Mouse (Mus musculus): ENCODE results near the gene Fbp1.
A peak's percentile ranks its signal among the peaks of the same experiment; 100 is the strongest.
"Not testable (repeated sequence)": the region's sequence is repeated elsewhere in the genome, so short reads cannot be mapped to it uniquely, and the experiment has no call there.

Gene Fbp1

DNA sequence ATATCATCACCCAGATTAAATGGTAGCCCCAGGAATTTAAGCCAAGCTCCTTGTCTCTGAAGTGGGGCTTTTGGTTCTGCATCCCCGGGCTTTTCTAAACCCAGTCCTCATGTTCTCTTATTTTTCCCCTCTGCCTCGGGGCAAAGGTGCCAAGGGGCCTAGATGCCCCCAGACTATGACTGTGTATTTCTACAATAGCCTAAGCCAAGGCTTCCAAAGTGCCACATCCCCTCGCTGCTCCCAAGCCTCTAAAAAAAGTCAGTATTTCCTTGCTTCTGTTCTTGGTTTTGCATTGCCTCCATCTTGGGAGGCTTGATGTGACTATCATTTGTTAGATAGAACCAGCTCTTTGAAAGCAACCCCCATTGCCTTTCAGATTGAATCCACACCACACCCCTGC, 3.5 kb downstream of the Fbp1 start:
- DNase-seq (ENCODE audit: low spot score in 2 of 2): no peak

DNA sequence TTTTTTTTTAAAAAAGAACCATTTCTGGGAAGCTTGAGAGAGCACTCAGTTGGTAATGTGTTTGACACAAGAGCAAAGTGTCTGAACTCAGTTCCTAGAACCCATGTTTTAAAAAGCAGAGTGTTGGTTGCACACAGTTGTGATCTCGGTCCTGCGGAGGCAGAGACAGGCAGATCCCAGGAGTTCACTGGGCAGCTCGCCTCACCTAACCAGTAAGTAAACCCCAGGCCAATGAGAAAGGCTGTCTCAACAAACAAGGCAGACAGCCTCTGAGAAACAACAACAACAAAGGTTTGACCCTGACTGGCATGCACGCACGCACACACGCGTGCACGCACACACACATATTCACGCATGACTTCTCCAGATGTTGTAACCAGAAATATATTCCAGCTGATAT, 4.2 kb downstream of the Fbp1 start:
- no peak for DNase-seq (ENCODE audit: low spot score in 2 of 2)

DNA sequence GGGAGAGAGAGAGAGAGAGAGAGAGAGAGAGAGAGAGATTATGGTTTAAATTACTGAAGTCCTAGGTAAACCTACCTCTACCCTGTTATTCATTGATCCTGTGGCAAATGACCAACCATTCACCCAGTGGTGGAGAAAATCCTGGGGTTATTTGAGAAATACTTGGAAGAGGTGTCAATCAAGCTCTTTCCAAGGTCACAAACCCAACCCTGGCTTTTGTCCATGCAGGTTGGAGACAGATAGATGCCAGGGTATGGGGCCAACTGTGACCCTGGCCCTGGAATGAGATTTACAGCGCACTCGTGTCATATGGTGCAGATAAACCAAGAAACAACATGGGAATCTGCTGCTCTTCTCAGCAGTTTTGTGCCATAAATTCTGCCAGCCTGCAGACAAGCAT, 4.6 kb downstream of the Fbp1 start:
- no peak for DNase-seq (ENCODE audit: low spot score in 2 of 2)

DNA sequence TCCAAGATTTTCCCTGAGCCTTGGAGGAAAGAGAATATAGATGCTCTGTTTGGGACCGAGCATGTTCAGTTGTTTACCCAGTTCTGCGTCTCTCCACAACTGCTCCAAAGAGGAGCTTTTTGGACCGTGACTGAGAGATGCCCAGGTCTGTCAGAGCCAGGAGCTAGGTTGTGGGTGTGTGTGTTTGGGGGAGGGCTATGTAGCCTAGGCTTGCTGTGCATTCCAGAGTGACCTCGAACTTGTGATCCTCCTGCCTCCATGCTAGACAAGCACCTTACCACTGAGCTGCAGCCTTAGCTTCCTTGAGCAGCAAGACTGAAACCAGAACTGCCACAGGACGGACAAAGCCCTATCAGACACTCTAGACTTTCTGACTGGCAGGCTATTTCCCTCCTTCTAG, 5.2 kb downstream of the Fbp1 start:
- DNase-seq (ENCODE audit: low spot score in 2 of 2): no peak

DNA sequence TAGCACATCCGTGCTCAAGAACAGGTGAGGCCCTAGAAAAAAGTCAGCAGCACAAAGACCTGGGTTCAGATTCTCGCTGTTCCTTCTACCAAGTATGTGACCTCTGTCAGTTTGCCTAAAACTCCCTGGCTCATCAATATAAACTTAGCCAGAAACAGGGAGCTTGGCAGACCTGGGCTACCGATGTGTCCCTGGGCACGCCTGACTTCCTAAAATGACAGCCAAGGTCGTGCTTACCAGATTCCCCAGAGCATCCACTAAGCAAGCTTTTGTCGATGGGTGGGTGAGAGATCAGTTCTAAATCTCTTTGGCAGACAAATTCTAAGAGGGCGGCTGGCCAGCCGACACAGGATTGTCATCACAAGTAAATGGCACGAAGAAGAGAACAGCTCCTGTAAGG, 6.7 kb downstream of the Fbp1 start:
- no peak for DNase-seq (ENCODE audit: low spot score in 2 of 2)

DNA sequence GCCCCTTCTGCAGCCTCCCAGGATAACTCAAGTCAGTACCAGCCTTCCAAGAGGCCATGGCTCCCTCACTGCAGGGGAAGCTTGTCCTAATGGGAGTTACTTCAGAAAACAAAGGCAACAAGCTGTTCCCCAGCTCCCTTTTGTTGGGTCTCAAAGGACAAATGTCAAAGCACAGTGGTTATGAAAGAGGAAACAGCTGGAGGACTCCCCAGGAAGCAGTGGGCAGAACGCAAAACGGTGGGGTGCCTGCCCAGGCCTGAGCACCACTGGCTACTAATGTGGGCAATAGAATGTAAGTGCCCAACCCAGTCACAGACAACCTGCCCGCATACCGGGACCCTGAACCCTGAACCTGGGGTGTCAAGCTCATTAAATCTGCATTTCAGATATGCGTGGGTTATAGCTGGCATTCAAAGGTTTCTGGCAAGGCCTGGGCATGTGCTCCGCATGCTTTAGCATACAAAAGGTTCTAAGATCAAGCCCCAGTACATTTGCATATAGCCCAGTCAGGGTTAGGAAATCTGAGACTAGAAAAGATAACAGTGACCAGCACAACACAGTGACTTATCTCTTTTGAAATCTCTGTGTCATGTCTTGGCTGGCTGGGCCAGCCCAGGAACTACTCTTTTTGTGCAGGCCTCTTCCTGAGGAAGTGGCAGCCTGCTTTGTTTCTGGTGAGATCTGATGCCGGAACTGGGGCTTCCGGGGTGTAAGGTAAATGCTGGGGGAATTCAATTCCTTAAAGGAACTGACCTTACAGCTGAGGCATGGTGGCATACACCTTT, 8.1 kb downstream of the Fbp1 start:
- no peak for DNase-seq (ENCODE audit: low spot score in 2 of 2)

DNA sequence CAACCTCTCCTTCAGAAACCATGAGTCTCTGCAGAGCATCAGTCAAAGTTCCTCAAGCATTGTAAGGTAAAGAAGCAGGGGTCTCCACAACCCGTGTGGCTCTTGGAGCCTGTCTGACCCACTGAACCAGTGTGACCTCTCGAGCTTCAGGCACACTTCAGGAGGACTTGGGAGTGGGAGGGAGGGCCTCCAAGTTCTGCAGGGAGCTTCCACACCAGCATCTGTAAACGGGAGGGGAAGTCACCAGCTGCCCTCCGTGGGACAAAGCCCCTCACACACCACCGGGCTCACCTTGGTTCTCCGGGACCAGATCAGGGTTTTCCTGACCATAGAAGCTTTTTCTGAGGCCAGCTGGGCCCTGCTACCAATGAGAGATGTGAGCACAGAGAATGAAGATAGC, 8.7 kb downstream of the Fbp1 start:
- DNase-seq (ENCODE audit: low spot score in 2 of 2): no peak

DNA sequence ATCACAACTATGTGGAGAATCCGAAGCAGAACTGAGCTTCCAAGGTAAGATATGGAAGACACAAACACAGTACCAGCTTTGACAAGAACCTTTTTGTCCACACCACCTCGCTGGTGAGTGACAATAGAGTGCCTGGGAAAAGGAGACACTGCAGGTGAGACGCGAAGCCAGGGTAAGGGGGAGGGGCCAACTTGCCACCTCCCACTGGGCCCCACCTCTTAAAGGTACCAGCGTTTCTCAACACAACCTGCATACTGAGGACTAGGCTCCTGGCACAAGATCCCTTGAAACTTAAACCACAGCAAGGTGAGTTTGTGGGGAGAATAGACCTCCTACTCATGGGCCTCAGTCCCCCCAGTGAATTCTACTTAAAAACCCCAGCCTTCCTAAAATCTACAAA, 10.8 kb downstream of the Fbp1 start:
- DNase-seq (ENCODE audit: low spot score in 2 of 2): no peak

DNA sequence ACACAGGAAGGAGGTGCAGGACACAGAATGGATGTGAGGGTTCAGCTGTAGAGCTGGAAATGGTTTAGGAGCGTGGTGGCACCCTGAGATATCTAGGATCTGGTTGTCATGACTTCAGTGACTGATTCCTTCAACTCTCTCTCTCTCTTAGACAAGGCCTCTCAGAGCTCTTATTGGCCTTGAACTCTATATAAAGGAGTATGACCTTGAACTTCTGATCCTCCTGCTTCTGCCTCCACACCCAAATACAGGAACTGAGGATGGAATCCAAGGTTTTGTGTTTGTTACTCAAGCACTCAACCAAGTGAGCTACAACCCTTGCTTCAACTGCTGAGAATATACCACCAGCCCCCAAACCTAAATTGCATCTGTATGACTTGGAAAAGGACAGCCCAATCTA, 12.0 kb downstream of the Fbp1 start:
- DNase-seq (ENCODE audit: low spot score in 2 of 2): no peak

DNA sequence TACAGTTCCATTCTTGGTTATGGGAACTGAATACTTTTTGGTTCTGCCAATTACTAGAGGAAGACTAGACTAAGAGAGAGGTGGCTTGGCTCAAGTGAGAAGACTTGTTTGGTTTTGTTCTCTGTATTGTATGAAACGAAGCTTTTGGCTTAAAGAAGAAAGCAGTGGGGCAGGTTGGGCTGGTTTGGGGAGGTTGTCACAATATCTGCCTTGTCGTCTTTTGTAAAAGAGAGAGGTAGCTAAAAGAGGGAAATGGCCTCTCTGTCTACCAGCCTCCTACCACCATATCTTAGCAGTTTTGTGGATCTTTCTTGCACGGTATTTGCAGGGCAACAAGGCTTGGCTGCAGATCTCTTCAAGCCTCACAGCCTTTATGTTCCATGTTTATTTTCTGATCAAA, 15.8 kb downstream of the Fbp1 start:
- DNase-seq (ENCODE audit: low spot score in 2 of 2): no peak

DNA sequence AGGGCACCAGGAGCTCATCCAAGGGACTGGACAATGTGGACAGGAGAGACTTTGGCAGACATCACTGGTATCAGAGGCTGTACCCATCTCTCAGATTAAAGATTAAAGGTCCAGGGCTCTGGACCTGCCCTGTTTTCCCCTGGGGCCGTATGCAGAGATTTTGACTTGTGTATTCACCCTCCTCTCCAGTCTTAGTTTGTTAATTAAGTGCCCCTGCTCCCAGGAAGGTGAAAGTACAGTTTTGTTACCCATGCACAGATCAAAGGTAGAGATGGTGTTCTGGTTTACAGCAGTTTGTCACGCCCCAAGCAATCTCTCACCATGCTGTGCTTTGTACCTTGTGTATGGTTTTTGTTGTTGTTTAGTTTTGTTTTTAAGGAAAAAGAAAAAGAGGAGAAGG, 17.5 kb downstream of the Fbp1 start:
- no peak for DNase-seq (ENCODE audit: low spot score in 2 of 2)

DNA sequence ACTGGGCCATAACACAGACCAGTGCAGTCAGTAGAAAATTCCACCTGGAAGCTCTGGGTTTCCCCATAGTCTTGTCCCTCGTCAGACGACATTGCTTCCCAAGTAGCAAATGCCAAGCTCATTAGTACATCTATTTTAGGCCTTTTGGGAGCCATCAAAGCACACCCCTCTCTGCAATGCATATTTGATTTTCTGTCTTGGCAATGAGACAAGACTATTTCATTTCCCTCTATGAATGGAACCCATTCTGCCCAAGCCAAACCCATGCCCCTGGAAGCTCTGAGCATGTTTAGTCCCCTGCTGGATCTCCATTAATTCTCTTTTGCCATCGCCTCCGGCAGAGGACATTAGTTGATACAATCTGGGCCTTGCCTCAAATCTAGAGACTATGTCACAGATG, 21.3 kb downstream of the Fbp1 start:
- no peak for DNase-seq (ENCODE audit: low spot score in 2 of 2)

DNA sequence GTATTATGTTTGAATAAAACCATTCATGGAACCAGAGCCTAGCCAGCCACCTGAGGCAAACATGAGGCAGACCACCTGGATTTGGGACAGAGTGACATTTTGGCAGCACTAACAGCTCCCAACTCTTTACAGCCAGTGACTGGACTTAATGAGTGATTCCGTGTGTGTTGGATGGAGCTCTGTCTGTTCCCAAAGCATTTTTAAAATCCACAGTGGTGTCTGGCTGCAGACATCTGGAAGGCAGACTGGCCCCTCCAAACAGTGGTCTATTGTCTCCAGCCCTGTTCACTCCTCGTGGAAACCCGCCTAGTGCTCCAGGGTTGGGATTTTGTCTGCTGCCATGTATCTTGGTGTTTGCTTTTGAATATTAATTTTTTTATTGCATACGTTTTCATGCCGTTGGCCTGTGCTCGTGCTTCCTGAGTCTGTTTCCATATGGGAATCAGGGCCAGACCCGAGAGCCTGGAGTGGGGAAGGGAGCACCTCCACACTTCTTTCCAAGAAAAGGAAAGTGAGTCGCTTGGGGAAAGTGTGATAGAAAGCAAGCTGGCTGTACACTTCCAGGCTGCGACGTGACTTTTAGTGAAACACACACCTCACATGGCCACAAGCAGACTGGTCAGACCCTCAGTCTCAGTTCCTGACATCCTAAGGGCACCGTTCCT, 22.3 kb downstream of the Fbp1 start:
- no peak for DNase-seq (ENCODE audit: low spot score in 2 of 2)

DNA sequence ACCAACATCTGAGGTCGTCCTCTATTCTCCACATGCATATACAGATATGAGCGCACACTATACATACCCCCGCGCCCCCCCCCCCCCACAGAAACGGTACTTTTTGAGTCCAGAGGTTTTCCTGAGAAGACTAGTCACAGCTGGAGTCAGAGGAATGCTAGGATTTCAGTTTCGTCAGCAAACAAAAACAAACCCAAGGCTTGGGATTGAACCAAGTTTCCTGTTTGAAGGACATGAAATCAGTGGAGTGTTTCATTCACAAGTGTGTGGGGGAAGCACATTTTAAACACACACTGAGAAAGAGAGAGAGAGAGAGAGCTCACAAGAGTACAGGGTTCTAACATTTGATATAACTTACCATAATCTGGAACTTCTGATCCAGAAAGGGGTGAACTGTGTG, 24.3 kb downstream of the Fbp1 start:
- no peak for DNase-seq (ENCODE audit: low spot score in 2 of 2)

DNA sequence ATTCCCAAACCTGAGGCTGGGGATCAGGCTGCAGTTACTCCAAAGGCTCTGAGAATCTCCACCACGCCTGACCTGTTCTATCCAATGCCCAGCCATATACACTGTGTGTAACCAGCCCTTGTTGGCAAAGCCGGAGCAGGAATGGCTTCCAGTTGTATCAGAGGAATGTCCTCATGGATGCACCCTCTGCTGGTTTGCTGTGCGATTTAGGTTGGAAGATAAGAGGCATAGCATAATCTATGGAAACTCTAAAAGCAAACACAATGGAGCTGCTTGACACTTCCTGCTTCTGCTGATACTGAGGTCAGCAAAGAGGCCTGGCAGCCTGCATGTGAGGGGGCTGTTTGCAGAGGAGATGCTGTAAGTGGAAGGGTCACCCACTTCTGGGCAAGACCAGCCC, 25.2 kb downstream of the Fbp1 start:
- DNase-seq (ENCODE audit: low spot score in 2 of 2): no peak

DNA sequence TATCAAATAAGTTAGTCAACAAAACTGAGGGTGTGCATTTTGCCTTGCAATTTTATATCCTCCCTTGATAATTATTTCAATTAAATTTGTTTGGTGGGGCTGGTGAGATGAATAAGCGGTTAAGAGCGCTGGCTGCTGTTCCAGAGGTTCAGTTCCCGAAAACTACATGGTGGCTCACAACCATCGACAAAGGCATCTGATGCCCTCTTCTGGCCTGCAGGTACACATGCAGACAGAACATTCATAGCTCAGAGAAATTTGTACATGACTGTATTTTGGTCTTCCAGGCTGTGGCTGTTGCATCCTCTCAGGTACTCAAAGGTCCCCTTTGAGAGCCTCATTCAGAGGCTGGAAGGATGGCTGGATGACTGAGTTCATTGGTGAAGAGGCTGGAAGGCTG, 28.0 kb downstream of the Fbp1 start:
- DNase-seq (ENCODE audit: low spot score in 2 of 2): no peak

DNA sequence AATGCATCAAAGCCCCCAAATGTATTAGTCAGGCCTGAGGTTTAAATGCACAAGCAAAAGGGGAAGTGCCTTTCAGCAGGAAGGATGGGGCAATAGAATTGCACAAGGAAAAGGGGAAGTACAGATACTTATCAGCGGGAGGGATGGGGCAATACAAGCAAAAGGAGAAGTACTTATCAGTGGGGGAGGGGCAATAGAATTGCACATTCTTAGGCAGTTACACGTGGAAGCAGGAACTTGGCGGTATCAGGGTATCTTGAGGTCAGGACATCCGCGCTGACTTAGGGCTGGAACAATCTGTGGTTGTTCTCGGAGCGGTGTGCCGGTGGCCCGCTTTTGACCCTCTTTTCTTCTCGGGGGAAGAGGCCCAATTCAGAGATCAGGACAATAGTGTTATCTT, 28.8 kb downstream of the Fbp1 start:
- DNase-seq (ENCODE audit: low spot score in 2 of 2): not testable (repeated sequence)

DNA sequence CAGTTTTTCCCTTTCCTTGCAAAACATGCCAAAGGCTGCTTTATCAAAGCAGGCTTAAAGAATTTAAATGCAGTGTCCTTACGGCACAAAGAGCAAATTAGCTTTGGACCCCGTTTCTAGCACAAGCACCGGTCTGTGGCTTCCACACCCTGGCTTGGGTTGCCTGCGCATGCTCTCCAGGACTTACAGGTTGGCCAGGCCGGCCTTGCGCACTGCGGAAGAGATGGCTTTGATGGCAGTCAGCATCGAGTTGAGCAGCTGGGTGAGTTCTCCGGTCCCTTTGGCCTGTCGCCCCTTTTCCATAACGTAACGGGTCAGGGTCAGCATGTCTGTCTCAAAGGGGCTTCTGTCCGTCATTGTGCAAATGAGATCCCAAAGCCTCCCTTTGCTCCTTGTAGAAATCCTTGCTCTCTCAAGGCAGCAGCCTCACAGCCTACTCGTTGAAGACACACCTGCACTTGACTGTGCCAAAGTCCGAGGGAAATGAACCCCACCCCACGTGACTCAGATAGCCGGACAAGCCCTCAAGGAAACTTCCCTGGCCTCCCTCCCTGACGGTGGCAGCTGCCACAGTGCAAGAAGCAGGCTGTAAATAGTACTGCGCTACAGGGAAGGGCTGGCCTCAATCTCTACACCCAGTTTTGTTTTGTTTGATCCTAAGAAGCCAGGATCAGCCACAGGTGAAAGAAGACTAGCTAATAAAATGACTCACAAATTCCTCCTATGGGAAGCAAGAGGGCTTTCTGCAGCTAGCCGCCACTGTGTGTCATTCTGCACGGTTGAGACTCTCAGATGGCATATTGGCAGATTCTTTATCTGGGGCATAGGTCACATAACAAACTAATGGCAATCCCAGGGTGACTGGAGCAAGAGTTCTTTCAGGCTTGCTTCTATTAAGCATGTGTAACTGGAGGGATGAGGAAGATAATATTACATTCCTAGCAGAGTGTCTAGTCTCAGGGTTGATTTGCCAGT, 29.9 kb downstream of the Fbp1 start, which contains the start of gene Fbp2:
Fbp2 (minus strand) TSS at position 482 of the 975 bp plus-strand sequence.
- DNase-seq (ENCODE audit: low spot score in 2 of 2): no peak

DNA sequence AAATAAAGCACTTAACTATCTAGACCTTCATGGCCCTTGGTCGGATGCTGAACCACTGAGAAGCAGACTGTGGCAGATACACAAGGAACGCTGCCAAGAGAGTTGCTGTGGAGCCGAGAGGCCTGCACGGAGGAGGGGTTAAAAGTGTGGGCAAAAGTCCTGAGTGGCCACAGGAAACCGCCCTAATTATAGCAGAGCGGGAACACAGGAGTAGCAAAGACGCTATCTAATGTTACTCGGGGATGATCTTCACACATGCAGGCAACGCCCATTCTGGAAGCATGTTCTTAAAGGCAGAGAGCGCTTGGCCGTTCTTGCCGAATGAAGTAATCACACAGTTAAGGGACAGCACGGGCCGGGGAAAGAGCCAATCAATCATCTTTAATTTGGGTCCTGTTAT, 31.2 kb downstream of the Fbp1 start:
- no peak for DNase-seq (ENCODE audit: low spot score in 2 of 2)

DNA sequence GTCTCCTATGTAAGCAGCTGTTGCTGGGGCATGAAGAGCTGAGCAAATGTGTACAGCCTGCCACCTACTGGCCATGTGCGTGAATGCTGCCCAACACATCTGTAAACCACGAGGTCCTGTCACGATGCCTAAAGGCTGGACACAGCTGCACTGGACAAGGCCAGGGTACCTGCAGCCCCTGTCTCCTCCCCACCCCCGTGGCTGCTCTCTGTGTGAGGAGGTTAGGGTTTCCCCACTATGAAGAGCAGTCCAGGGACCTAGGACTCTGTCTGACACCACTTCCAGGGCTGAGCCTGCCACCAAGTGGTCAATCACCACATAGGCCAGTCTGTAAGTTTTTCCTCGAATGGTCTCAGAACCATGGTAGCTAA, 31.8 kb downstream of the Fbp1 start:
- peak; percentile 75 to 85 for DNase-seq (ENCODE audit: low spot score in 2 of 2)

DNA sequence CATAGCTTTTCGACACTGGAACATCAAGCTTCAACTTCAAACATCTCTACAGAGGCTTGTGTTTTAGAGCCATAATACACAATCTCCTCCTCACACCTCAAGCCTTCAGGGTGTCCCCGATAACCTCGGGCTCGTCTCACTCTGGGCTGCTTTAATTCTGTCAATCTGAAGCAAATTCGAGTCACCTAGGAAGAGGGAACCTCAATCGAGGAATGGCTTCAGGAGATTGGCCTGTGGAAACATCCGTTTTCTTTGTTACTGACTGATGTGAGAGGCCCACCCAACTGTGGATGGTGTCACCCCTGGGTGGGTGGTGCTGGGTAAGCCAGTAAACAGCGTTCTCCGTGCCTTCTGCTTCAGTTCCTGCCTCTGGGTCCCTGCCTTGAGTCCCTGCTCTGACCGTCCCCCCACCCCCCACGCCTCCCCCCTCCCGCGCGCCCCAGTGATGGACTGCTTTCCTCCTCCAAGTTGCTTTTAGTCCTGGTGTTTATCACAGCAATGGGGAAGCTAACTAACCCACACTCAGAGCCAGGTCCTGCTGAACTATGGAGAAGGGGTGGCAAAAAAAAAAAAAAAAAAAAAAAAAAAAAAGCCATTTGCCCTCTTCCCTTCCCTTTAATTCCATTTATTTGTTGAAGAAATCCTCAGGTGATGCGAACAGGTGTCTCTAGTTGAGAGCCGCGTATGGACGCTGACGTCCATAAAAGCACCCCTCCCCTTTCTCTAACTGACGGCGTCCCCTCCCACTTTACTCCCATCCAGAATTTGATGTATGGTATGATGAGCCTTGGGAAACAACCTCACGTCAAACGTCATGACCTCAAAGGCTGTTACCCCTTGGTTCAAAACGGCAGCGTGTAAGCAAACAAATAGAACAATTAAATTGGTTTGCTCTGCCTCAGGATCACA, 32.4 kb downstream of the Fbp1 start:
- no peak for DNase-seq (ENCODE audit: low spot score in 2 of 2)

All from frontal cortex, postnatal 36 days (tissue).